Mouse (Mus musculus): ENCODE measurements around the gene Map3k4. TPM values are rescaled to one million over a fixed set of nuclear protein-coding genes. Genes with fewer than 3 reads are reported as not detected.

Map3k4 gene
- polyA plus RNA-seq, 1 experiment from 2014 or later = 35.8 TPM

GRCm38 (mm10) chr17:12211890-12212289 lies 106.7 kb downstream of the Map3k4 start:
- no peak for ATAC-seq (ENCODE audit: low read depth)
- H3K27me3 ChIP-seq = no peaks in the 10 kb centered on the region
- peaks cover 48% of the 10 kb centered on the region for H3K36me3 ChIP-seq
- WGBS = 94% methylated on average over 11 of the region's 11 CpGs
- peaks cover 17% of the 10 kb centered on the region for H3K4me1 ChIP-seq (replicated peaks)
- no peak overlapping the region for H3K4me2 ChIP-seq
- H3K9me3 ChIP-seq = no peaks in the 10 kb centered on the region
- H3K4me3 ChIP-seq = no peak overlapping the region
- H3K27ac ChIP-seq (replicated peaks) = no peak overlapping the region
- H3K9ac ChIP-seq = no peak overlapping the region

DNA sequence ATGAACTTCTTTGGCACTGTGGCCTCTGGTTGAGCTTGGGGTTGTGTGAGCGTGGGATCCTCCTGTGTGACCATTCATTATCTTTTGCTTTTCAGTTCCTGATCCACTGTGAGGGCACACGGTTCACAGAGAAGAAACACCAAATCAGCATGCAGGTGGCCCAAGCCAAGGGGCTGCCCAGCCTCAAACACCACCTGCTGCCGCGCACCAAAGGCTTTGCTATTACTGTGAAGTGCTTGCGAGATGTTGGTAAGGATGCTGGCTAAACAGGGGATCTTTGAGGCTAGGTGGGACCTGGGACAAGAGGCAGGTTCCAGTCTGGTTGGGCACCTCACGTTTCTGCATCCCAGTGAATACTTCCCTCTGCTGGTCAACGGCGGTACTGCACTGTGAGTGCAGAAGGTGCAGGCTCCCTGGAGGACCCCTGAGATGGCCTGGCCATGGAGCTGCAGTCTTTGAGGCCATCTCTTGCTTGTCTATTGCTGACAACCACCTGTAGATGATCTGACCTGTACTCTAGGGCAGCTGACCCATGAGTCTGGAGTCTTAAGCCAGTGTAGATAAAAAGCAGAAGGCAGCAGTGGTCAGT lies 108.0 kb downstream of the Map3k4 start:
- Histone ChIP-seq H3K9me3 (no peaks in the 10 kb centered on the region), H3K27ac (replicated peaks) (no peak overlapping the region), H3K4me3 (no peak overlapping the region), H3K4me1 (replicated peaks) (peaks cover 29% of the 10 kb centered on the region), H3K36me3 (peaks cover 35% of the 10 kb centered on the region), H3K4me2 (no peak overlapping the region), H3K27me3 (no peaks in the 10 kb centered on the region), H3K9ac (no peak overlapping the region)
- WGBS = 38% methylated on average over 8 of the region's 8 CpGs
- ATAC-seq (ENCODE audit: low read depth) = peak; percentile 16; the same call in 1 of the 2 replicates

DNA sequence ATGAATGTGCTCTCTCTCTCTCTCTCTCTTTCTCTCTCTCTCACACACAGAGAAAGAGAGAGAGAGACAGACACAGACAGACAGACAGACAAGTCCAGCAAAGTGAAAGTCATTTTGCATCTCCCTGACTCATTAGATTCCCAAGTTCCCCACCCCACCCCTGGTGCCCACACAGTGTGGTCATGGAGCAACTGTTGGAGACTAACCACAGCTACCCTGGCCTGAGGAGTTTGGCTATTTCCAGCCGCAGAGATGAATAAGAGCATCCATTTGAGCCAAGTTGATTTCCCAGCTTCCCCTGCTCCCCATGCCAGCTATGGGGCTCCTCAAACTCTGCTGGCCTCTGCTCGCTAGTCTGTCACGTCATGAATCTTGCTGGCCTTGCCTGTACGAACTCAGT lies 109.1 kb downstream of the Map3k4 start:
- WGBS = 81% methylated on average over 4 of the region's 4 CpGs
- no peak overlapping the region for H3K27ac ChIP-seq (replicated peaks)
- no peak overlapping the region for H3K4me3 ChIP-seq
- no peaks in the 10 kb centered on the region for H3K27me3 ChIP-seq
- ATAC-seq (ENCODE audit: low read depth) = no peak
- no peak overlapping the region for H3K9ac ChIP-seq
- peaks cover 40% of the 10 kb centered on the region for H3K4me1 ChIP-seq (replicated peaks)
- peaks cover 24% of the 10 kb centered on the region for H3K36me3 ChIP-seq
- H3K9me3 ChIP-seq = no peaks in the 10 kb centered on the region
- H3K4me2 ChIP-seq = no peak overlapping the region

DNA sequence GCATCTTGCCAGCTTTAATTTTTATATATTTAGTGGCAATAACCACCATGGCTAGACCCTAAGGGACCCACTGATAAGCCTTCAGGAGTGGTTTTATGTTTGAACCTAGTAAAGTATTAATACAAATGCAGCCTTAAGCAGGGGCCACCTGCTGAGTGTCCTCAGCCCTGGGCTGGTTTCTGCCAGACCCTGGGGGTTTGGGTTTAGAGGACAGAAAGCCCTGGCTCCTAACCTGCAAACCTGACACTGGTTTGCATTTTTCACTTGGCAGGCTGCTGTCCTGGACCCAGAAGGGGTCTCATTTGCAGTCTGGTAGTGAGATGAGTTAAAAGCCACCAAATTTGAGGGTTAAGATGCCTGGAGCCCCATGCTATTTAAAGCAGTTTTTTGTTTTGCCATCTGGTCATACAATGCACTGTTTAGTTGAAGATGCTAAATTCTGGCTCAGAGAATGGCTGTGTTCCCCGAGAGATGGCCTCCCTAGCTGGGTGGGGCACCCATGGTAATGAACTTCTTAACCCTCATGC lies 111.5 kb downstream of the Map3k4 start:
- 17% methylated on average over 1 of the region's 1 CpGs for WGBS
- Histone ChIP-seq H3K27me3 (no peaks in the 10 kb centered on the region), H3K4me1 (replicated peaks) (peaks cover 55% of the 10 kb centered on the region)

GRCm38 (mm10) chr17:12206248-12206647 lies 112.3 kb downstream of the Map3k4 start:
- Histone ChIP-seq H3K27ac (replicated peaks) (peak overlapping the region; percentile 59; the same call in 1 of the 2 replicates), H3K9me3 (no peaks in the 10 kb centered on the region), H3K36me3 (no peaks in the 10 kb centered on the region), H3K4me3 (no peak overlapping the region), H3K27me3 (no peaks in the 10 kb centered on the region), H3K4me2 (no peak overlapping the region), H3K9ac (no peak overlapping the region), H3K4me1 (replicated peaks) (peaks cover 55% of the 10 kb centered on the region)
- ATAC-seq (ENCODE audit: low read depth) = no peak
- 66% methylated on average over 3 of the region's 3 CpGs for WGBS

More for the DNA sequence above, 111.5 kb downstream of the Map3k4 start:
- Histone ChIP-seq H3K4me3 (no peak overlapping the region), H3K9ac (no peak overlapping the region), H3K36me3 (0 out of 2 replicates have a peak, but pooled peaks cover 4% of the 10 kb centered on the region), H3K4me2 (no peak overlapping the region), H3K27ac (replicated peaks) (no peak overlapping the region), H3K9me3 (no peaks in the 10 kb centered on the region)
- ATAC-seq (ENCODE audit: low read depth) = no peak

- Histone ChIP-seq H3K27ac (replicated peaks) (peak overlapping the region; percentile 59; the same call in 1 of the 2 replicates), H3K4me3 (no peak overlapping the region), H3K9me3 (no peaks in the 10 kb centered on the region), H3K4me1 (replicated peaks) (peaks cover 55% of the 10 kb centered on the region), H3K36me3 (no peaks in the 10 kb centered on the region), H3K9ac (0 out of 2 replicates have a peak overlapping the region, but pooled peaks have one; percentile 5), H3K4me2 (no peak overlapping the region), H3K27me3 (no peaks in the 10 kb centered on the region)
- WGBS = 19% methylated on average over 4 of the region's 4 CpGs
- no peak for ATAC-seq (ENCODE audit: low read depth)
Measured at GRCm38 (mm10) chr17:12205694-12206075, 112.9 kb downstream of the Map3k4 start.

GRCm38 (mm10) chr17:12205015-12205693 lies 113.4 kb downstream of the Map3k4 start:
- 62% methylated on average over 10 of the region's 10 CpGs for WGBS
- no peaks in the 10 kb centered on the region for H3K27me3 ChIP-seq
- no peaks in the 10 kb centered on the region for H3K9me3 ChIP-seq
- peak overlapping the region; percentile 59 for H3K27ac ChIP-seq (replicated peaks)
- ATAC-seq (ENCODE audit: low read depth) = no peak
- no peaks in the 10 kb centered on the region for H3K36me3 ChIP-seq
- H3K9ac ChIP-seq = 0 out of 2 replicates have a peak overlapping the region, but pooled peaks have one; percentile 5
- no peak overlapping the region for H3K4me3 ChIP-seq
- H3K4me1 ChIP-seq (replicated peaks) = peaks cover 55% of the 10 kb centered on the region
- H3K4me2 ChIP-seq = no peak overlapping the region

- WGBS = 82% methylated on average over 3 of the region's 3 CpGs
- Histone ChIP-seq H3K4me2 (no peak overlapping the region), H3K9ac (no peak overlapping the region), H3K4me3 (no peak overlapping the region), H3K36me3 (no peaks in the 10 kb centered on the region), H3K4me1 (replicated peaks) (peaks cover 55% of the 10 kb centered on the region), H3K27ac (replicated peaks) (no peak overlapping the region; the same call in 1 of the 2 replicates), H3K27me3 (no peaks in the 10 kb centered on the region), H3K9me3 (no peaks in the 10 kb centered on the region)
- no peak for ATAC-seq (ENCODE audit: low read depth)
Measured at GRCm38 (mm10) chr17:12204689-12205014, 113.9 kb downstream of the Map3k4 start.

GRCm38 (mm10) chr17:12204246-12204645 lies 114.3 kb downstream of the Map3k4 start:
- no peak overlapping the region for H3K4me3 ChIP-seq
- ATAC-seq (ENCODE audit: low read depth) = no peak
- WGBS = 68% methylated on average over 3 of the region's 3 CpGs
- H3K27me3 ChIP-seq = no peaks in the 10 kb centered on the region
- no peaks in the 10 kb centered on the region for H3K36me3 ChIP-seq
- no peak overlapping the region for H3K4me2 ChIP-seq
- H3K9ac ChIP-seq = no peak overlapping the region
- H3K27ac ChIP-seq (replicated peaks) = no peak overlapping the region
- peaks cover 55% of the 10 kb centered on the region for H3K4me1 ChIP-seq (replicated peaks)
- no peaks in the 10 kb centered on the region for H3K9me3 ChIP-seq

DNA sequence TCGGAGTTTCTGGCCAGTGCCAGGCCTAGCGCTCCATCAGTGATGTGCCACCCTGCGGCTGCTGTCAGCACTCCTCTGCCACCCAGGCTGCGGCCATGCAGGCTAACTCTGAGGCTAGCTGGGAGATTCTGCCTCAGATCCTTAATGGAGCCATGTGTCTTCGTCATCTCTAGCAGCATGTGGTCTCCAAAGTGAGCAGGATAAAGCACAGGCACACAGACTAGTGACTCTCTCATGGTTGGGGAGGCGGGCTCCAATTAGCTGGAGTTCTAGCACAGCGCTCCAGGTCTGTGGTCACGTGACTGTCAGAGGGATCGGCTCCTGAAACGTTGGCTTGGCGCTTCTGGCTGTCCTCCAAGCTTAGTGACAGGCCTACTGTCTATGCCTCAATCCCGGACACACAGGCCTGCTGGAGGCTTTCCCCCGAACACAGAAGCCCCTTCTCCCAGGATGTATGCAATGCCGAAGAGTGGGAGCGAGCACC lies 115.1 kb downstream of the Map3k4 start:
- H3K27ac ChIP-seq (replicated peaks) = no peak overlapping the region
- peaks cover 54% of the 10 kb centered on the region for H3K4me1 ChIP-seq (replicated peaks)
- H3K4me2 ChIP-seq = no peak overlapping the region
- no peaks in the 10 kb centered on the region for H3K9me3 ChIP-seq
- no peaks in the 10 kb centered on the region for H3K36me3 ChIP-seq
- 49% methylated on average over 15 of the region's 15 CpGs for WGBS
- no peaks in the 10 kb centered on the region for H3K27me3 ChIP-seq
- no peak overlapping the region for H3K9ac ChIP-seq
- no peak overlapping the region for H3K4me3 ChIP-seq
- peak; percentile 68 for ATAC-seq (ENCODE audit: low read depth)

- Histone ChIP-seq H3K36me3 (peaks cover 8% of the 10 kb centered on the region; the same call in 1 of the 2 replicates), H3K4me2 (no peak overlapping the region), H3K9ac (no peak overlapping the region), H3K9me3 (no peaks in the 10 kb centered on the region), H3K27ac (replicated peaks) (no peak overlapping the region), H3K27me3 (no peaks in the 10 kb centered on the region), H3K4me1 (replicated peaks) (peaks cover 31% of the 10 kb centered on the region), H3K4me3 (no peak overlapping the region)
- no peak for ATAC-seq (ENCODE audit: low read depth)
- 90% methylated on average over 1 of the region's 1 CpGs for WGBS
Measured at GRCm38 (mm10) chr17:12201086-12201485, 117.5 kb downstream of the Map3k4 start.

DNA sequence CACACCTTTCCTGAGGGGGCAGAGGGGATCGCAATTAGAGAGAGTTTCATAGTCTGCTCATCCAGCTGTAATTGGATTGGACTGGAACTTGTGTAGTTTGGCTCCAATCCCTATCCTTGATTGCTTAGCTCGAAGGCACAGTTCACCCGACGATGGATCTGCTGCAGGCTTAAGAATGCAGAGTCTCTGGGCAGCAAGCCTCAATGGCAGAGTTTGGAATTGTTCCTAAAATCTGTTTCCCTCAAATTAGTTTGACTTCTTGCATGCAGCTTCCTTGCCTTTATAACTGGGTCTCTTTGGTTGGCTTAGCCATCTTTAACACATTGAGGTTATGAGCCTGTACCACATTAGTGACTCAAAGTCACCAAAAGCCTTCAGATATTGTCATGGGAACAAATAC lies 118.7 kb downstream of the Map3k4 start:
- Histone ChIP-seq H3K27me3 (no peaks in the 10 kb centered on the region), H3K27ac (replicated peaks) (no peak overlapping the region), H3K4me2 (no peak overlapping the region), H3K9me3 (no peaks in the 10 kb centered on the region), H3K4me1 (replicated peaks) (peaks cover 27% of the 10 kb centered on the region), H3K4me3 (no peak overlapping the region), H3K36me3 (peaks cover 10% of the 10 kb centered on the region; the same call in 1 of the 2 replicates), H3K9ac (no peak overlapping the region)
- no peak for ATAC-seq (ENCODE audit: low read depth)
- 67% methylated on average over 4 of the region's 4 CpGs for WGBS

All from neural tube, embryonic 13.5 days (tissue).